Mouse (Mus musculus): Measurements from ENCODE around the gene Tmem200a. TPM values are rescaled to one million over a fixed set of nuclear protein-coding genes. Genes with fewer than 3 reads are reported as not detected.

The Tmem200a gene
- polyA plus RNA-seq, 1 experiment: 2.7 TPM

- WGBS: 70% methylated on average over 4 of the region's 4 CpGs
Observed at GRCm38 (mm10) chr10:25962863-25963262, 116.0 kb downstream of the Tmem200a start.

GRCm38 (mm10) chr10:25961066-25961465 is 117.8 kb downstream of the Tmem200a start:
- no peaks in the 10 kb centered on the region for H3K4me1 ChIP-seq (ENCODE audit: control insufficient read depth, insufficient read depth, low read length)
- no peak overlapping the region for H3K4me3 ChIP-seq (replicated peaks; ENCODE audit: insufficient read depth, low read depth, low read length)
- DNase-seq: no peak
- TF ChIP-seq CTCF (IDR thresholded peaks at IDR 0.05; ENCODE audit: borderline replicate concordance, insufficient read depth, low read depth, low read length): no peak
- no peak for TF ChIP-seq POLR2A (IDR thresholded peaks at IDR 0.05; ENCODE audit: borderline replicate concordance, insufficient read depth, low read length)
- no peak overlapping the region for H3K27ac ChIP-seq (ENCODE audit: insufficient read depth, low read length)
- 79% methylated on average over 2 of the region's 2 CpGs for WGBS
- no peaks in the 10 kb centered on the region for H3K27me3 ChIP-seq (ENCODE audit: control insufficient read depth, insufficient read depth, low read length)

More at GRCm38 (mm10) chr10:25962863-25963262, 116.0 kb downstream of the Tmem200a start:
- H3K27me3 ChIP-seq (ENCODE audit: control insufficient read depth, insufficient read depth, low read length): no peaks in the 10 kb centered on the region
- no peaks in the 10 kb centered on the region for H3K4me1 ChIP-seq (ENCODE audit: control insufficient read depth, insufficient read depth, low read length)
- no peak for DNase-seq
- H3K27ac ChIP-seq (ENCODE audit: insufficient read depth, low read length): no peak overlapping the region
- no peak overlapping the region for H3K4me3 ChIP-seq (replicated peaks; ENCODE audit: insufficient read depth, low read depth, low read length)
- TF ChIP-seq POLR2A (IDR thresholded peaks at IDR 0.05; ENCODE audit: borderline replicate concordance, insufficient read depth, low read length) (no peak), CTCF (IDR thresholded peaks at IDR 0.05; ENCODE audit: borderline replicate concordance, insufficient read depth, low read depth, low read length) (no peak)

- WGBS: 40% methylated on average over 3 of the region's 3 CpGs
- TF ChIP-seq CTCF (IDR thresholded peaks at IDR 0.05; ENCODE audit: borderline replicate concordance, insufficient read depth, low read depth, low read length) (no peak), POLR2A (IDR thresholded peaks at IDR 0.05; ENCODE audit: borderline replicate concordance, insufficient read depth, low read length) (no peak)
- Histone ChIP-seq H3K27ac (ENCODE audit: insufficient read depth, low read length) (no peak overlapping the region), H3K4me3 (replicated peaks; ENCODE audit: insufficient read depth, low read depth, low read length) (no peak overlapping the region), H3K27me3 (ENCODE audit: control insufficient read depth, insufficient read depth, low read length) (no peaks in the 10 kb centered on the region), H3K4me1 (ENCODE audit: control insufficient read depth, insufficient read depth, low read length) (no peaks in the 10 kb centered on the region)
- no peak for DNase-seq
Observed at GRCm38 (mm10) chr10:25958762-25959753, 119.8 kb downstream of the Tmem200a start.

- Histone ChIP-seq H3K4me3 (replicated peaks; ENCODE audit: insufficient read depth, low read depth, low read length) (no peak overlapping the region), H3K27me3 (ENCODE audit: control insufficient read depth, insufficient read depth, low read length) (no peaks in the 10 kb centered on the region; the same call in 1 of the 2 replicates), H3K4me1 (ENCODE audit: control insufficient read depth, insufficient read depth, low read length) (no peaks in the 10 kb centered on the region), H3K27ac (ENCODE audit: insufficient read depth, low read length) (no peak overlapping the region)
- TF ChIP-seq POLR2A (IDR thresholded peaks at IDR 0.05; ENCODE audit: borderline replicate concordance, insufficient read depth, low read length) (no peak), CTCF (IDR thresholded peaks at IDR 0.05; ENCODE audit: borderline replicate concordance, insufficient read depth, low read depth, low read length) (no peak)
- WGBS: 54% methylated on average over 3 of the region's 3 CpGs
- no peak for DNase-seq
Observed at GRCm38 (mm10) chr10:25954641-25955228, 124.1 kb downstream of the Tmem200a start.

GRCm38 (mm10) chr10:25952838-25953237 is 126.0 kb downstream of the Tmem200a start:
- WGBS: 90% methylated on average over 7 of the region's 7 CpGs
- no peak overlapping the region for H3K27ac ChIP-seq (ENCODE audit: insufficient read depth, low read length)
- DNase-seq: no peak
- H3K27me3 ChIP-seq (ENCODE audit: control insufficient read depth, insufficient read depth, low read length): no peaks in the 10 kb centered on the region; the same call in 1 of the 2 replicates
- no peaks in the 10 kb centered on the region for H3K4me1 ChIP-seq (ENCODE audit: control insufficient read depth, insufficient read depth, low read length)
- TF ChIP-seq CTCF (IDR thresholded peaks at IDR 0.05; ENCODE audit: borderline replicate concordance, insufficient read depth, low read depth, low read length): no peak
- TF ChIP-seq POLR2A (IDR thresholded peaks at IDR 0.05; ENCODE audit: borderline replicate concordance, insufficient read depth, low read length): no peak
- H3K4me3 ChIP-seq (replicated peaks; ENCODE audit: insufficient read depth, low read depth, low read length): no peak overlapping the region

- WGBS: 94% methylated on average over 6 of the region's 6 CpGs
- H3K27ac ChIP-seq (ENCODE audit: insufficient read depth, low read length): no peak overlapping the region
- H3K4me1 ChIP-seq (ENCODE audit: control insufficient read depth, insufficient read depth, low read length): no peaks in the 10 kb centered on the region
- TF ChIP-seq POLR2A (IDR thresholded peaks at IDR 0.05; ENCODE audit: borderline replicate concordance, insufficient read depth, low read length) (no peak), CTCF (IDR thresholded peaks at IDR 0.05; ENCODE audit: borderline replicate concordance, insufficient read depth, low read depth, low read length) (no peak)
- DNase-seq: no peak
- H3K4me3 ChIP-seq (replicated peaks; ENCODE audit: insufficient read depth, low read depth, low read length): no peak overlapping the region
- H3K27me3 ChIP-seq (ENCODE audit: control insufficient read depth, insufficient read depth, low read length): no peaks in the 10 kb centered on the region; the same call in 1 of the 2 replicates
Observed at GRCm38 (mm10) chr10:25952150-25952549, 126.7 kb downstream of the Tmem200a start.

GRCm38 (mm10) chr10:25945866-25946265 is 133.0 kb downstream of the Tmem200a start:
- Histone ChIP-seq H3K4me3 (replicated peaks; ENCODE audit: insufficient read depth, low read depth, low read length) (no peak overlapping the region), H3K4me1 (ENCODE audit: control insufficient read depth, insufficient read depth, low read length) (no peaks in the 10 kb centered on the region), H3K27ac (ENCODE audit: insufficient read depth, low read length) (no peak overlapping the region), H3K27me3 (ENCODE audit: control insufficient read depth, insufficient read depth, low read length) (no peaks in the 10 kb centered on the region; the same call in 1 of the 2 replicates)
- no peak for DNase-seq
- WGBS: 63% methylated on average over 2 of the region's 2 CpGs
- TF ChIP-seq CTCF (IDR thresholded peaks at IDR 0.05; ENCODE audit: borderline replicate concordance, insufficient read depth, low read depth, low read length) (no peak), POLR2A (IDR thresholded peaks at IDR 0.05; ENCODE audit: borderline replicate concordance, insufficient read depth, low read length) (no peak)
